ENCODE assay signal across 12 mouse cellular contexts in genomic region chr14:48513098-48513823, GRCm38 (mm10).
DNase-seq lines count a peak whose midpoint lies in the region; ATAC-seq lines count a peak whose summit lies in the region.
"Had no signal": no experiment of that assay in that cellular context is flagged by ENCODE, and none has a peak within 500 bp of the region (broad histone marks: within the 10 kb centered on the region; RNA-seq: fewer than 3 reads in every experiment).

No protein-coding gene starts in this region.

- H3K4me3 ChIP-seq in neural tube, embryonic 12.5 days, result no peak overlapping the region
- no peak overlapping the region for H3K4me3 ChIP-seq in hindbrain, embryonic 12.5 days
- H3K4me3 ChIP-seq: heart, embryonic 12.5 days; liver, embryonic 15.5 days; myocyte had no signal

- H3K27me3 ChIP-seq in neural tube, embryonic 12.5 days (replicated peaks), result peaks cover 56% of the 10 kb centered on the region
- peaks cover 71% of the 10 kb centered on the region for H3K27me3 ChIP-seq in hindbrain, embryonic 12.5 days
- H3K27me3 ChIP-seq: heart, embryonic 12.5 days; liver, embryonic 15.5 days had no signal

- intact Hi-C loops in left cerebral cortex, postnatal 14 days (cut with DNase I), result no loop called here

- H3K4me2 ChIP-seq in neural tube, embryonic 12.5 days (replicated peaks), result no peak overlapping the region
- H3K4me2 ChIP-seq in hindbrain, embryonic 12.5 days (replicated peaks), result no peak overlapping the region
- H3K4me2 ChIP-seq: heart, embryonic 12.5 days; liver, embryonic 15.5 days had no signal

- peaks cover 5% of the 10 kb centered on the region; the same call in 1 of the 2 replicates for H3K4me1 ChIP-seq in neural tube, embryonic 12.5 days
- H3K4me1 ChIP-seq in hindbrain, embryonic 12.5 days, result no peaks in the 10 kb centered on the region
- H3K4me1 ChIP-seq: heart, embryonic 12.5 days; liver, embryonic 15.5 days had no signal

- peaks cover 12% of the 10 kb centered on the region; the same call in 1 of the 2 replicates for H3K36me3 ChIP-seq in neural tube, embryonic 12.5 days
- peaks cover 13% of the 10 kb centered on the region; the same call in 1 of the 2 replicates for H3K36me3 ChIP-seq in hindbrain, embryonic 12.5 days

- no peak for DNase-seq in neural tube, embryonic 10.5 days (ENCODE audit: extremely low spot score, low spot score)
- peak; percentile 54 for DNase-seq in mesoderm, embryonic 11.5 days (ENCODE audit: low read depth, low spot score)
- DNase-seq in cerebellum, postnatal 4 days (ENCODE audit: low spot score in 2 of 2), result no peak
- DNase-seq in left cerebral cortex, postnatal 14 days (ENCODE audit: low spot score in 2 of 2), result no peak
- DNase-seq: left cerebral cortex, postnatal 4 days had no signal

- 15% methylated on average over 12 of the region's 12 CpGs for WGBS in neural tube, embryonic 12.5 days
- WGBS in hindbrain, embryonic 12.5 days, result 27% methylated on average over 12 of the region's 12 CpGs

- no peak overlapping the region for H3K9ac ChIP-seq in neural tube, embryonic 12.5 days
- no peak overlapping the region for H3K9ac ChIP-seq in hindbrain, embryonic 12.5 days
- H3K9ac ChIP-seq: heart, embryonic 12.5 days; liver, embryonic 15.5 days had no signal

- H3K9me3 ChIP-seq in neural tube, embryonic 12.5 days, result no peaks in the 10 kb centered on the region
- no peaks in the 10 kb centered on the region for H3K9me3 ChIP-seq in hindbrain, embryonic 12.5 days (replicated peaks)
- H3K9me3 ChIP-seq: heart, embryonic 12.5 days; liver, embryonic 15.5 days had no signal

- H3K27ac ChIP-seq in neural tube, embryonic 12.5 days, result no peak overlapping the region
- H3K27ac ChIP-seq in hindbrain, embryonic 12.5 days, result no peak overlapping the region
- H3K27ac ChIP-seq: liver, embryonic 15.5 days had no signal

- ATAC-seq in neural tube, embryonic 12.5 days (ENCODE audit: low FRiP score, low read depth), result peak; percentile 85
- peak; percentile 73 for ATAC-seq in hindbrain, embryonic 12.5 days (ENCODE audit: low FRiP score)
- no peak for ATAC-seq in megakaryocyte progenitor cell, adult 5-6 weeks (replicated peaks; ENCODE audit: poor library complexity)
- no peak for ATAC-seq in frontal cortex, adult (ENCODE audit: low TSS enrichment)

Comparison
In these comparisons a context has a peak if more than half of its experiments do, and no peak if none do; other contexts are left out.
1. ATAC-seq: peak in neural tube, embryonic 12.5 days (single experiment) and hindbrain, embryonic 12.5 days (single experiment); none in megakaryocyte progenitor cell, adult 5-6 weeks (single experiment) and frontal cortex, adult (single experiment).